Mouse (Mus musculus): Measurements from ENCODE around the gene Ino80d.

Ino80d gene

DNA sequence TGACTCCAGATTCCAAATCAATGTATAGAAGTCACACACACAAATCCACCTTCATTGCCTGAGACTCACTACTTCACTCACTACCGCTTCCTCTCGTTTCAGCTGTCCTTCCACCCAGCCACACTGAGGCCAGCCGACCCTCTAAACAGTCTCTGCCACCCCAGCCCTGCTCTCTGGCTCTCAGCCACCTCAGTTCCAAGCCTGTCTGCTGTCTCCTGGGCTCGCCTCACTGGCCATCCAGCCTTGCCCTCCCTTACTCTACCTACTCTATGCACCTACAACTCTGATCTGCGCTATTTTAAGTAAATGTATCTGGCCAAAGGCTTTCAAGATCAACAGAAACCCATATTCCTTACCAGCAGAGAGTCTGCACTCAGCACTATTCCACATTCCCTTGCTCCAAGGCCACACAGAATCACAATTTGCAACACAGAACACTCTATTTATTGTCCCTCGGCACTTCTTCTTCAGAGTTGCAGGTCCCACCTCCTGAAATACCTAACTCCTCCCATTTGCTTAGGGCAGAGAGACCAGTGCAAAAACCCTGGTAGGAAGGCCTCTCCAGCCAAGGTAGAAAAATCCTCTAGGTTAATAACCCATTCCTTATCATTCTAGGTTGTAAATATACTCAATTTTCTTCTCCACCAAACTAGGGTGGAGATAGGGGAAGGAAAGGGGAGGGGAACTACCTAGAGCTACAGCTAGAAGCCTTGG lies 6.7 kb downstream of the Ino80d start:
- peak in 1 of 2 experiments; percentile 38 for DNase-seq

DNA sequence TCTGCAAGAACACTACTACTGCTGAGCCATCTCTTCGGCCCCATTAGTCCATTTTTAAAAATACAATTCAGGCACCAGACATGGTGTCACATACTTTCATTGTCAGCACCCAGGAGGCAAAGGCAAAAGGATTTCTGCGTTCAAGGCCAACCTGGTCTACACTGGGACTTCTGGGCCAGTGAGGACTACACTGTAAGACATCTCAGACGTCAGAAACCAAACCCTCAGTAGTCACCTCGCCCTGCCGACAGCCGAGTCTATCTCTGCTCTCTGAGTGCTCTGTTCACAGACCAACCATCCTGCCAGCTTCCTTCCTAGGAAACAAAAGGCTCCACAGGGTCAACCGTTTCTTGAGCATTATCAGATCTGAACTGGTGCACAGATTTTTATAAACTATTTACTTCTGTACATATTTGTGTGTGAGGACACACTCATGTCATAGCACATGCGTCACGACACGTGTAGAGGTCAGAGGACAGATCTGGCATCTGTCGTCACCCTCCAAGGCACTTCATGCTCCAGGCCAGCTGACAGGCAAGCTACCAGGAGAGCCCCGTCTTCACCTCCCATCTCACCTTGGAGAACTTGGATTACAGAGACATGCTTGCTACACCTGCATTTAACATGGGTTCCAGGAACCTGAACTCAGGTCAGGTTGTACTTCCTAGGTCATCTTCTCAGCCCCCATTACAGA lies 11.6 kb downstream of the Ino80d start:
- no peak for DNase-seq

DNA sequence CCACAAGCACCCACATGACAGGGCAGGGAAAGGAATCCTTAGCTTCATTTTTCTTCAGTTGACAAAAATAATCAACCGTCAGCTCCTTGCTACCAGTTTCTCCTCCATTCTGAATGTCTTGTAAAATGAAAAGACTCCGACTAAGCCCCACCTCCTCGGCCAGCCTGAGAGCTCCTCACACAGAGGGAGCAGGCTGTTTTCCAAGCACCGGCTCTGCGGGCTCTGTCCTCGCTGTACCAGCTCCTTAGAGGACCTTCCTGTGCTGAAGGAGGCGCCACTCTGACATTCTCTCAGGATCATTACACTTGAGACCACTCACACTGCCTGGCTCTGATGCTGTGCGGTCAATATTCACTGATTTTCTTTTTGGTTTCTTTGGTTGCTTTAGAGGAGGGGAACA lies 14.3 kb downstream of the Ino80d start:
- no peak for DNase-seq

DNA sequence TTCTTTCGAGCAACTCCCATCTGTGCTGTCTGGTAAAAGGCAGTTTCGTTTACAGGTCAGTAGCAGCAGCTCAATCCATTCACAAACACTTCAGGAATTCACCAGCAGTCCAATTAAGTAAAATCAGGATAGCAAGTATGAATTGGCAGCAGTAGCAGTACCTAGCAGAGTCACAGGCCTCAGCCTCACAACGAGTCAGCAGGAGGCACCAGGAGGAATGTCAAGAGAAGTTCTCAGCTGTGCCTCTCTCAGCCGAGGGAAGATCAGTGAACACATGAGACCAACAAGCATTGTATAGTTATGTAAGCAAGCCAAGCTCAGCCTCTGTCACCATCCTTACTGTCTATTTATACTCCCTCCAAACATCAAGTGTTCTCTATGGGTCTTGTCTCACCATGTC lies 15.6 kb downstream of the Ino80d start:
- no peak for DNase-seq

DNA sequence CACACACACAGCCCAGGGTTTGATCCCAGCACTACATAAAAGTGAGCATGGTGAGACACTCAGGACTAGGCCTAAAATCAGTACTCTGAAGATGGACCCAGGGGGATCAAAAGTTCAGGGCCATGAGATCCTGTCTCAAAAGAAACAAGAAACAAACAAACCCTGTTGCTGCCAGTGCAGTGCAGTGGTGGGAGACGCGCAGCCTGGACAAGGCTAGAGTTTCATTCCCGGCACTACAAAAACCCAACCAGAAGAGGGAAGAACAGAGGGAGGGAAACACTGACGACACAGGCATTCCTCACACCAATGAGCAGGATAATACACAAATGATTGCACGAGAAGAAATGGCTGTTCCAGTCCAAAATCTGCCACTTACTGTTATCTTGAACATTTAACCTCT lies 18.4 kb downstream of the Ino80d start:
- no peak for DNase-seq

DNA sequence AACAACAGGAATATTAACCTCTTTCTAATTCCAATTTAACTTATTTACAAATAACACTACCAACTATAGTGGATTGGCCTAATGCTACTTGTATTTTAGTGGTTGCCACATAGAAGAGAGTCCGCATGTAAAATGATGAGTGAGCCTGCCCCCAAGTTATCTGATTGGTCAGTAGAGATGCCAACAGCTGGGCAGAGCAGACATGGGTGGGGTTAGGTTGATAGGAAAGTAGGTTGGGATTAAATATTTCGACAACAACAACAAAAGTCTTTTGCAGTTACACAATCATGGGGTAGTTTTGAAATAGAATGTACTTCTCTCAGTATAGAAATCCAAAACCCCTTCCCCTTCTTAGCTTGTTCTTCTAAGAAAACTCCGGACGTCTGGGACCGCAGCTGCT lies 24.7 kb downstream of the Ino80d start:
- no peak for DNase-seq

DNA sequence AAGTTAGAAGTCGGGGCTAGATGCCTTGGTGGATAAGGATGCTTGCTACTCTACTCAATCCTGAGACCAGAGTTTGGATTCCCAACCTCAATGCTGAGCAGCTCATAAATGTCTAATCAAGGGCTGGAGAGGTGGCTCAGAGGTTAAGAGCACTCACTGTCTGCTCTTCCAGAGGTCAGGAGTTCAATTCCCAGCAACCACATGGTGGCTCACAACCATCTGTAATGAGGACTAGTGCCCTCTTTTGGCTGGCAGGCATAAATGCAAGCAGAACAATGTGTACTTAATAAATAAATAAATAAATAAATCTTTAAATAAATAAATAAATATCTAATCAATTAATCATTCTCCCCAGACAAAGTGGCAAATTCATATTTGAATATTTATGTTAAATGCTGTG lies 25.9 kb downstream of the Ino80d start:
- no peak for DNase-seq

DNA sequence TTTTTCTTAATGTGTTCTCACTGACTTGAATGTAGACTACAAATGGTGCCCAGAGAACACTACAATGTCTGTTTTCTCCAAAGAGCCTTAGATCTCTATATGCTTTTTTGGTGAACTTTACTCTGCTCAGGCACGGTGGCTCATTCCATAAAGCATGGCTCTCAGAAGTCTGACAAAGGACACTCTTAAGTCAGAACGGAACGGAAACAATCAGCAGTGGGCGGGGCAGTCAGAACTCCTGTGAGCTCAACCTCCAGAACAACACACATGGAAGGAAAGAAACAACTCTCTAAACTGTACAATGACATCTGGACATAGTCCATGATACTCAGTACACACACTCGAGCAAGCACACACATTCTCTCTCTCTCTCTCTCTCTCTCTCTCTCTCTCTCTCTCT lies 34.2 kb downstream of the Ino80d start:
- DNase-seq, result no peak

DNA sequence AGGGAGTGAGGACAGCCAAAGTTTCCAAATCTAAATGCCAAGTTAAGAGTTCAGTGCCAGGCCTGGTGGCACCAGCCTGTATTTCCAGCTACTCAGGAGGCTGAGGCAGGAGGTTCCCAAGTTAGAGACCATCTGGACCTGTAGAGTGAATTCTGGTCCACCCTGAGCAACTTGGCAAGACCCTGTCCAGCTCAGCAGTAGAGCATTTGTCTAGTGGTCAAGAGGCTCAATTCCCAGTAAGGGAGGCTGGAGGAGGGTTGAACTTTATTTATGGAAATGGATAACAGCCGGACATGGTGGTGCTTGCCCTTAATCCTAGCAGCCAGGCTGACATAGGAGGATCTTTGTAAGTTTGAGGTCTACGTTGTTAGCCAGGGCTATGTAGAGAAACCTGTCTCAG lies 38.1 kb downstream of the Ino80d start:
- no peak for DNase-seq

DNA sequence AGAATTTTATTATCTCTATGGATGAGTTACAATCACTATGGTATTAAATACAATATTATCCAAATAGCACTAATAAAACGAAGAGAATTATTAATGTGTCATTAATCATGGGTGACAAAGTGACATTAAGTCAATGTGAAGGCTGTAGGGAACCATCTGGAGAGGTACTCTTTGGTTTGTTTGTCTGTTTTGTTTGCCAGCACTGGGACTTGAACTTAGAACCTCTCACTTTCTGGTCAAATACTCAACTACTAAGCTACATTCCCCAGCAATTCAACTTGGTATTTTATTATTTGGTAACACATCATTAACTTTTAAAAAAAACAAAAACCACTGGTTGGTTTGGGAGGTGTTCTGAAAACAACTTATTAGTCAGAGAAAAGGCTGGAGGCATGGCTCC lies 43.1 kb downstream of the Ino80d start:
- DNase-seq, result no peak

DNA sequence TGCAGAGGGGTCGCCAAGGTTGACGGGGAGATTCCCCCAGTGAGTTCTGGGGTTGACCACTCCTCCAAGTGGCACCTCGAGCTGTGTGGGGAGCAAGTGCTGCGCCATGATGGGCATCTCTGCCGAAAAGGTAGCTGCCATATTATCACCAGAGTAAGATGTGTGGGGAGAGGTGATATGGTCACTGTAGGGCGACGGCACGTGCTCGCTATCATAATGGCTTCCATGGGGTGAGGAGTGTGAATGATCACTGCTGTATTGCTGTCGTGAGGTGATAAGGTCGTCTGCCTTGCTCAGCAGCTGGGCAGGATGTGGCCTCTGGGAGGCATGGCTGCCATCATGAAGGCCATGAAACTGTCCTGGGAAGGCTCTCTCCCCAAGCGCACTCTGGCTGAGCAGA lies 56.1 kb downstream of the Ino80d start:
- DNase-seq, result no peak

DNA sequence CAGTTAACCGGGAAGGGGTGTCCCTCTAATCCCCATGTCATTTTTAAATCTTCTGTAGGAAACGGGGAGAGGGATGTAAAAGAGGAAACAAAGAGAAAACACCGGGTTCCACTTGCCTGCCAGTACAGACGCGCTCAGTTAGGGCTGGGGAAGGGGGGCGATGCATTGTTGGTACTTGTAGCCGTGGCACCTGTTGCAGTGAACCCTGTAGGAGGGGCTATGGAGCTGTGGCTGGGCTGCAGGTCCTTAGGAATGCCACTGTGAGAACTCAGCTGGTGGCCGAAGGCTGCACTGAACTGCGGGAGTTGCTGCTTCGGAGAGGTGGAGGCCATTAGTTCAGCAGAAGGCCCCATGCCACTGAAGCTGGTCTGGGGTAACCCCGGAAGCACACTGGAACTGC lies 56.6 kb downstream of the Ino80d start:
- no peak for DNase-seq

DNA sequence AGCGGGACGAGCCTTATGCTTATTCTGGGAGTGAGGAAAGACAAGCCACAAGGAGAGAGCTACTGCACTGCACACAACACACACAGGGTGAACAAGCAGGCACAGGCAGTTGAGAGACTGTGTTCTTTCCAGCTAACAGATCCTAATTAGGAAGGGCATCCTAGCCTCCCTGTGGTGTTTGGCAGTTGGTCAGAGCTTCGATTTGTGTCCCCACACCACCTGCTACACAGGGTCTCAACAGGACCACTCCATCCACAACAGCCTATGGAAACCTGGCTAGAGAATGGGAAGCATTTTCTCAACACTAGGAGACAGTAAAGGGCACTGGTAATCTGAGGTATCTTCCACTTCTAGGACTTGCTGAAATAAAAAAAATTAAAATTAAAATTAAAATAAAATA lies 57.1 kb downstream of the Ino80d start:
- no peak for DNase-seq

DNA sequence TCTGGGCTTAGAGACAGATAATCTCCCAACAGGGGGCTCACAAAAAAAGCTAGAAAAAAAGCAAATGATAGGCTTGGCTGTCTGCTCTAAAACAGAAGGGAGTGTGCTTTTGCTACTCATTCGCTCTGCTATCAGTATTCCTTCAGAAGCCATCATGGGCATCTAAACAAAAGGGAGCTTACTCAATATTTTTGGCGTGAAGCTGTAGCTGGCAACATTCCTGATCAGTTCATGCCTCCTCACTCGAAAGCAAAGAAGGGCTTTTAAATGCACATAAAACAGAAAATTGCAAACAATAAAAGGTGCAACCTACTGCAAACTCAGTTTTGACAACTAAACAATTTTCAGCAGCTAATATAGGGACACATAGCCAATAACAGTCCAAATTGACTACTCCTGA lies 59.1 kb downstream of the Ino80d start:
- no peak for DNase-seq

DNA sequence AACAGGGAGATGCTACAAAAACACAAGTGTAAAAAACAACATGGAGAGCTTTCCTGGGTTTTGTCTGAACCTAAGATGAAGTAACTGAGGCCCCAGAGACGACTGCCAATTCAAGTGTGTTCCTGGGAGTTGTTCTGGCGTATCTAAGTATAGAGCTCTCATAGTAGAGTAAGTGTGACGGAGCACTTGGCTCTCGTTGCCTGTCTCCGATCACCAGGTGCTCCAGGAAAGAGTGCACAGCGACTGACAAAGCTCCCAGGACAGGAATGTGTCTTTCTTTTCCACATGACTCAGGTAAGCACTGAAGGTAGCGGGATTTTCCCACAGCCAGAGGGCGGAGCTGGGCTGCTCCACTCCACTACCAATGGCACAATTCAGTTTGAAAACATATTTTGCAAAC lies 63.6 kb downstream of the Ino80d start:
- no peak for DNase-seq

DNA sequence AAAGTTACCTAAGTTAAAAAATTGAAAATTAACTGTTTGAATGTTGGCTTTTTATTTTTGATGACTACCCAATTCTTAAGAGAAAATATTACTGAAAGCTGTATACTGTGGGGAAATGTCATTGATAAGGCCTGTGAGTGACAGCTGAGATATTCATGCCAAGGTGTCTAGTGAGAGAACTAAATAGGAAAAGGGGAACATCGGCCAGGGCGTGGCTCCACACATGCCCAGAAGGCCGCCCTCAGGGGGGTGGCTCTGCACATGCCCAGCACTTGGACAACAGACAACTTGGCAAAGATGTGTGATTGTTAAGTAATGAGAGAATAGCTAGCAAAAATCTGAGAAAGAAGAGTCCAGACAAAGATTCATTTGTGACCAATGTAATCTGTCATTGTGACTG lies 64.5 kb downstream of the Ino80d start:
- DNase-seq, result peak in 1 of 2 experiments; percentile 16

DNA sequence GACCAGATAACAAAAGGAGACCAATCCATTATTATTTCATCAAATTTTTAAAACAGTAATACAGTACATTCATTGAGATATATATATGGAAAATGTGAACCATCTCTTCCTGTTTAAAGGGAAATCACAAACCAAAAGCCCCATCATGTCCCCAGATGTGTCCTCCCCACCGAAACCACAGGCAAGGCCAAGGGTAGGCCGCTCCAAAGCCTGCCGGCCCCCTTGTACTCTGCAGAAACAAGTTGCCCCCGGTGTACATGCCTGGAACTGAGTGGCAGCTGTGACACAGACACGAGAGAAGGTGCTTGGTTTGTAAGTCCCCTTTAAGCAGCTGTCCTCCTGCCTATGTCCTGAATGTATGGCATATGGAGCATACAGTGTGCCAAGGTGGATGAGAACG lies 66.5 kb downstream of the Ino80d start:
- DNase-seq, result no peak

DNA sequence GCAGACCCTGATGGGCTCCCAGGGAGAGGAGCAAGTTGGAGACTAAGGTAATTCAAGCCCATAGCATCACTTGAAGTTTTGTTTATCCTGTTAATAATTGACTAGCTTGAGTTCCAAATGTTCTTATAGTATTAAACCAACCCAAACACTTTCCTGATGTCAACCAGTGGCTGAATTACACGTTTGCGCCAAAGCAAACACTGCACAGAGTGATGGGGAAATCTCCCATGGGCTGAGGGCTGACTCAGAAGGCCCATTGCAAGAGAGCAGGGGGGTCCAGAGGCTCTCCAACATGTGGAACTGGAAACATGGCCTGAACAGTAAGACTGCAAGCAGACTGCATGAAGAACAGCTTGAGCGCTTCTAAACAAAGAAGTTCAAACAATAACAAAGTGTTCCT lies 81.5 kb downstream of the Ino80d start:
- DNase-seq, result no peak

DNA sequence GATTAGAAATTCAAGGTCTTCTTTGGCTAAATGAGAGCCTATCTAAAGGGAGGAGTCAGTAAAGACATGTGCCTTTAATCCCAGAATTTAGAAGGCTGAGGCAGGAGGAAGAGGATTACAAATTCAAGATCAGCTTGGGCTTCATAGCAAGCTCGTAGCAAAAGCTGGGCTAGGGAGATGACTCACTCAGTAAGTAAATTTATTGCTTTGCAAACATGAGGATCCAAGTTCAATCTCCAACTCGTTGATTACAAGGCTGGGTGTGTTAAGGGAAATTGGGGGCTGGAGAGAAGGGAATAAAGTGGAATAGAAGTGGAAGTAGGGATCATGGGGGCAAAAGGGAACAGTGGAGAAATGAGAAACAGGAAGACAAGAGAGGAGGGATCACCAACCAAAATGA lies 94.6 kb downstream of the Ino80d start:
- DNase-seq, result no peak

DNA sequence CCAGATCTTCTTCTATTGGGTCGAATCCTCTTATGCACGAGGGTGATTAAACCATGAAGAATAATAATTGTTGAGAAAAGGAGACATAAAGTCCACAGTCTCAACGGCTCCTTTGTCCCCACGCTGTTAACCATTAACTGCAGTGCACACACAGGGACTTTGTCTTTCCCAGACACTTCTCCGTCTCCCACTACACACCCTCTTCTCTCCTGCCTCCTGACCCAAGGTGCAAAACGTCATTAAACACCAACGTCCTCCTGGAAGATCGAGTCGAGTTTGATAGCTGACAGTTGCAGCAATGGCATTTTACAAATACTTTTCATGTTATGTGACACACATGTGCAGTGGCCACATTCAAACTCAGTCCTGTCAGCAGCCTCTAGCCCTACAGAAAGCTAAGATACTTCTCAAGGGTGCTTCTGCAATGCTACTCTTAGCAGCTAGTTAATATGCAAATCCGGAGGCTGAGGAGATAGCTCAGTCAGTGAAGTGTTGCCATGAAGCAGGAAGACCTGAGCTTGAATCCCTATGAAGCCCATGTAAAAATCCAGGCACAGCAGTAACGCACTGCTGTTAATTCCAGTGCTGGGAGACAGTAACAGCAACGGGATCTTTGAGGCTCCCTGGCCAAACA lies 109.3 kb downstream of the Ino80d start:
- peak; percentile 61 to 64 for DNase-seq

DNA sequence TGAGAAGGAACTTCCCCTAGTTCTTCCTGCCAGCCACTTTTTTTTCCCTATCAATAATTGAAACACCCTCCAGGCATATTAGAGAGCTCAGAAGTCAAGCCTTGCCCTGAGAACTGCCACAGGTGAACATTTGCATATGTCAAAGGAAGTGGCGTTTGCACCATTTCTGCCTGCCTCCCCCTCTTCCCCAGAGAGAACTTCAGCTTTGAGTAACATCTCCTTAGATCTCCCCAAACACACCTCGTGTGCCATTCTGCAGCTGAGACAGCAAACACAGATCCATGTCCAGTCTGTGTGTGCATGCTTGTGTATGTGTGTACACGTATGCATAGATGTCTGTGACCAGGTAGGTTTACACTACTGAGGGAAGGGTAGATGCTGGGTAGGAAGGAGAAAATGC lies 112.6 kb downstream of the Ino80d start:
- DNase-seq, result no peak

DNA sequence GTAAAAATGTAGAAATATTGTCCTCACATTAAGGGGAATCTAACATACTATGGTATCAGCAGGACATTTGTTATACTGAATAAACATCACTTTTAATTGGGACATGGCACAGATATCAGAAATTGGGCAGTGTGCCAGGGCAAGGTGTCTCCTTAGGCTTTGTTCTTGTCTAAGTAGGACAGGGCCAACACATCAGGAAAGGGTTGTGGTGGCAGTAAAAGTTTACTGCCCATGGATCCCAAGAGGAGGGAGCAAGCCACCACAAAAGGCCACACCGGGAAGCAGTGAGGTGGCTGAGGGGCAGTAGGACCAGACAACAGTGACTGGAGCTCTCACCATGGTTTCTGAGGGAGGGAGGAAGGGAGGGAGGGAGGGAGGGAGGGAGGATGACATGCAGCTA lies 121.1 kb downstream of the Ino80d start:
- no peak for DNase-seq

DNA sequence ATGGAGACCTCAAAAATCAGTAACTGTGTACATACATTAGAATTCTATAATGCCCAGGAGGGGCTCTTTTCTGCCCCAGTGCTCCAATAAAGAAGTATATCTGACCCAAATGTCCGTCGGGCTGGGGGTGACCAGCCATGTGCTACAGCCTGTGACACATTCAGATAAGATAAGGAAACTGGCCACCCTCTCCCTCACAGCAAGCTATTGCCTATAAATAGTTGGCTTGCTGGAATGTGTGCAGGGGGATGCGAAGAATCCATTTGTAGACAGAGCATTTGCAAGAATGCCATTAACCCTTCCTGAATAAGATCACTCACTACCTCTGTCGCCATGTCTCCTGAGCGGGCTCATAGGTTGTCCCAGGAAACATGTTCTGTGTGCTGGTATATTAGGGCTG lies 121.8 kb downstream of the Ino80d start:
- DNase-seq, result no peak

DNA sequence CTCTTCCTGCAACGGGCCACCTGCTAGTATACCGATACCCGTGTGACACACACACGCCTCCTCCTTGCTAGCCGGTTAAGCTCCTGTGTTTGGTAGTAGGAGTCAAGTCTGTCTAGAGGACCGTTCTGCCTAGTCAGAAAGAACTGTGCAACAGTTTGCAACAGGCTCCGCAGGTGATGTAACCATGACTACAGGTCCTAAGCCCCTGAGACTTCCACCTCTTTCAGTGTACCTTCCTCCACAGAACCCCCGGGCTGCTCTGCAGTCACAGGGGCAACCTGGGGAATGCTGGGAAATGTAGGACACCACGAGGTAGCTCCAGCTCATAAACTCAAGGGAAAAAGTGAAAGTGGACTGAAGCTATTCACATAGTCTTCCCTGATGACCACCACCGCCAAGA lies 123.4 kb downstream of the Ino80d start:
- no peak for DNase-seq
